Mouse (Mus musculus): ENCODE measurements around the gene Usp30.

- TF ChIP-seq CTCF (IDR thresholded peaks at IDR 0.05; ENCODE audit: extremely low read depth, insufficient read length, insufficient replicate concordance, low read depth, low read length): no peak
- no peak for TF ChIP-seq POLR2A (IDR thresholded peaks at IDR 0.05; ENCODE audit: low read depth, low read length)
Observed at GRCm38 (mm10) chr5:114067982-114068381, 2.7 kb downstream of the Usp30 start.
